Mouse (Mus musculus) kidney, postnatal 0 days (tissue): Measurements from ENCODE around the gene Slc12a5. TPM values are rescaled to one million over a fixed set of nuclear protein-coding genes. Genes with fewer than 3 reads are reported as not detected.
A peak's percentile ranks its signal among the peaks of the same experiment; 100 is the strongest.

ENCODE experiments used
- ATAC-seq: fragments of 200-750 bp; cut with Nextera tagmentation; replicated peaks from 2 replicates; pipeline ENCODE4 v1.8.0; 2017; ENCODE audit warnings: low read depth, moderate number of reproducible peaks, moderate TSS enrichment, moderate library complexity; ENCODE audit not compliant: low FRiP score
- DNase-seq: peaks from one replicate; pipeline ENCODE4 v3.0.0-alpha.2; 2016; ENCODE audit warnings: low spot score
- H3K27ac ChIP-seq: fragments of 300-500 bp; sonication (generic); 2 replicates; pipeline ENCODE4 v1.5.1; 2014; ENCODE audit warnings: mild to moderate bottlenecking
- H3K27me3 ChIP-seq: fragments of 300-500 bp; sonication (generic); 2 replicates; pipeline ENCODE4 v1.6.1; 2014; ENCODE audit warnings: low read length, mixed read lengths; ENCODE audit not compliant: insufficient read depth
- H3K36me3 ChIP-seq: fragments of 300-500 bp; sonication (generic); 2 replicates; pipeline ENCODE4 v1.6.1; 2014; ENCODE audit warnings: low read length, mixed read lengths; ENCODE audit not compliant: insufficient read depth
- H3K4me1 ChIP-seq: fragments of 300-500 bp; sonication (generic); replicated peaks from 2 replicates; pipeline ENCODE4 v1.6.1; 2014; ENCODE audit warnings: antibody characterized with exemption, low read length, mixed read lengths; ENCODE audit not compliant: insufficient read depth
- H3K4me2 ChIP-seq: fragments of 300-500 bp; sonication (generic); 2 replicates; pipeline ENCODE4 v1.6.1; 2014; ENCODE audit warnings: mild to moderate bottlenecking, low read length, moderate library complexity, mixed read lengths
- H3K4me3 ChIP-seq: fragments of 300-500 bp; sonication (generic); replicated peaks from 2 replicates; pipeline ENCODE4 v1.5.1; 2014; ENCODE audit warnings: low read depth, low read length
- H3K9ac ChIP-seq: fragments of 300-500 bp; sonication (generic); 2 replicates; pipeline ENCODE4 v1.6.1; 2014; ENCODE audit warnings: low read depth, low read length
- H3K9me3 ChIP-seq: fragments of 300-500 bp; sonication (generic); replicated peaks from 2 replicates; pipeline ENCODE4 v1.6.1; 2016; ENCODE audit warnings: low read length, inconsistent platforms, mixed read lengths
- CTCF ChIP-seq: IDR thresholded peaks from 2 replicates; pipeline ENCODE4 v1.5.1; 2016; ENCODE audit warnings: antibody characterized with exemption, low read depth, mild to moderate bottlenecking, moderate library complexity
- WGBS: fragments of 180-500 bp; shearing (Covaris S2); extraction: QIAGEN DNeasy Blood & Tissue Kit; methylation state at CpG from one replicate; pipeline ENCODE4 v1.1.7; 2014; 5-methylcytosine and 5-hydroxymethylcytosine counted together
- polyA plus RNA-seq: library from polyadenylated mRNA; unstranded; fragments of >200 nt; fragmentation: Nextera tagmentation; extraction: Ambion mirVana; gene quantifications from 2 replicates; pipeline ENCODE4 v1.2.1, GENCODE M21; 2015

The Slc12a5 gene
- 0.68 and 0.74 TPM in 2 replicates for polyA plus RNA-seq

GRCm38 (mm10) chr2:164960716-164961441 lies at the start of gene Slc12a5:
Gene Slc12a5, plus strand, starts transcription at chr2:164960802.
- peaks cover 8% of the 10 kb centered on the region for H3K4me1 ChIP-seq
- DNase-seq (peak; percentile 60), ATAC-seq (peak; percentile 68)
- H3K36me3 ChIP-seq, result no peaks in the 10 kb centered on the region
- peak within 1 kb of the TSS; percentile 75 for H3K4me2 ChIP-seq
- H3K27ac ChIP-seq, result no peak within 1 kb of the TSS
- H3K9ac ChIP-seq, result peak within 1 kb of the TSS; percentile 40; the same call in 1 of the 2 replicates
- no peaks in the 10 kb centered on the region for H3K9me3 ChIP-seq
- H3K4me3 ChIP-seq, result peak within 1 kb of the TSS; percentile 53
- TF ChIP-seq CTCF, result no peak
- WGBS, result under 1% methylated on average over 39 of the region's 54 CpGs
- H3K27me3 ChIP-seq, result no peaks in the 10 kb centered on the region; the same call in 1 of the 2 replicates

GRCm38 (mm10) chr2:164911086-164912048 lies 49.2 kb upstream of the Slc12a5 start, which contains the start of gene Zfp335:
Gene Zfp335, minus strand, starts transcription at chr2:164911757.
- Histone ChIP-seq H3K36me3 (peaks cover 26% of the 10 kb centered on the region), H3K27me3 (no peaks in the 10 kb centered on the region), H3K4me1 (peaks cover 16% of the 10 kb centered on the region; the same call in 1 of the 2 replicates), H3K4me2 (peak within 1 kb of the TSS; percentile 82), H3K9me3 (0 out of 2 replicates have a peak, but pooled peaks cover under 1% of the 10 kb centered on the region), H3K9ac (peak within 1 kb of the TSS; percentile 77), H3K4me3 (peak within 1 kb of the TSS; percentile 77), H3K27ac (peak within 1 kb of the TSS; percentile 94)
- under 1% methylated on average over 76 of the region's 91 CpGs for WGBS
- ATAC-seq (peak; percentile 86), DNase-seq (peak; percentile 97)
- TF ChIP-seq CTCF, result peak; percentile 59

- WGBS, result 3% methylated on average over 12 of the region's 12 CpGs
Observed at GRCm38 (mm10) chr2:164912151-164912550, 48.5 kb upstream of the Slc12a5 start.

GRCm38 (mm10) chr2:164912749-164913427 lies 47.7 kb upstream of the Slc12a5 start:
- whole genome bisulfite sequencing, result 89% methylated on average over 9 of the region's 9 CpGs
- no peaks in the 10 kb centered on the region for H3K27me3 ChIP-seq
- H3K9me3 ChIP-seq, result no peaks in the 10 kb centered on the region
- no peak overlapping the region for H3K9ac ChIP-seq
- H3K27ac ChIP-seq, result peak overlapping the region; percentile 94; the same call in 1 of the 2 replicates
- no peak overlapping the region for H3K4me2 ChIP-seq
- DNase-seq (no peak), ATAC-seq (no peak)
- peaks cover 16% of the 10 kb centered on the region; the same call in 1 of the 2 replicates for H3K4me1 ChIP-seq
- no peak overlapping the region for H3K4me3 ChIP-seq
- no peak for TF ChIP-seq CTCF
- H3K36me3 ChIP-seq, result peaks cover 12% of the 10 kb centered on the region

More at GRCm38 (mm10) chr2:164912151-164912550, 48.5 kb upstream of the Slc12a5 start:
- Histone ChIP-seq H3K9me3 (no peaks in the 10 kb centered on the region), H3K27me3 (no peaks in the 10 kb centered on the region), H3K4me2 (peak overlapping the region; percentile 82), H3K4me1 (peaks cover 16% of the 10 kb centered on the region; the same call in 1 of the 2 replicates), H3K27ac (peak overlapping the region; percentile 94), H3K4me3 (peak overlapping the region; percentile 77), H3K36me3 (peaks cover 20% of the 10 kb centered on the region), H3K9ac (peak overlapping the region; percentile 77)
- TF ChIP-seq CTCF, result no peak
- ATAC-seq (0 out of 2 replicates have a peak, but pooled peaks have one; percentile 4), DNase-seq (peak; percentile 55)

- Histone ChIP-seq H3K9me3 (no peaks in the 10 kb centered on the region), H3K27ac (0 out of 2 replicates have a peak overlapping the region, but pooled peaks have one; percentile 13), H3K9ac (no peak overlapping the region), H3K4me1 (peaks cover 16% of the 10 kb centered on the region; the same call in 1 of the 2 replicates), H3K27me3 (no peaks in the 10 kb centered on the region), H3K4me3 (no peak overlapping the region), H3K36me3 (peaks cover 7% of the 10 kb centered on the region), H3K4me2 (no peak overlapping the region)
- no peak for TF ChIP-seq CTCF
- DNase-seq (peak; percentile 22), ATAC-seq (no peak)
- WGBS, result 92% methylated on average over 2 of the region's 2 CpGs
Observed at GRCm38 (mm10) chr2:164913428-164913786, 47.2 kb upstream of the Slc12a5 start.
